Mouse (Mus musculus): ENCODE results near the gene Dnaic2. TPM values are rescaled to one million over a fixed set of nuclear protein-coding genes. Genes with fewer than 3 reads are reported as not detected.

Dnaic2 gene
- polyA plus RNA-seq, 1 experiment from 2014 or later = 0.35 TPM

DNA sequence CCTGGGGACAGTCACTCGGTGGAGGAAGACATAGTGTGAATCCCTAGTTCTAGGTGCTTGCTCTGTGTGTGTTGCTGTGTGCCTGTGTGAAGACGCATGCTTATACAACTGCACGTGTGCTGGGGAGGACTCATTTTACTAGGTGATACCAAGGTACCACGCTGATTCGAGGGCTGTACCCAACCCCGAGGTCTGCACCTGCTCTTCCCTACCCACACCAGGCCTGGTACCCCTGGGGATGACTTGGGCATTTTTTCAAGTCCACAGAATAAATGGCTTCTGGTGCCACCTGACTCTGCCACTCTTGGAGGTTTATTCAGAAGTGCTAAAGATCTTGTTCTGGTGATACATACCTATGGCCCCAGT is 24.2 kb upstream of the Dnaic2 start:
- ATAC-seq (ENCODE audit: insufficient number of reproducible peaks, insufficient read depth, low FRiP score, low read depth) = no peak
- Histone ChIP-seq H3K36me3 (ENCODE audit: control insufficient read depth, insufficient read depth, low read length) (no peaks in the 10 kb centered on the region), H3K9ac (ENCODE audit: low read length) (no peak overlapping the region), H3K27me3 (ENCODE audit: control insufficient read depth, insufficient read depth, low read length) (no peaks in the 10 kb centered on the region), H3K9me3 (ENCODE audit: control insufficient read depth, low read length) (no peaks in the 10 kb centered on the region), H3K4me1 (ENCODE audit: control insufficient read depth in 2 of 2, insufficient read depth in 2 of 2, low read length in 2 of 2) (peaks cover 8 to 9% of the 10 kb centered on the region in 2 experiments), H3K27ac (replicated peaks in 1 of 2; ENCODE audit: control insufficient read depth in 1 of 2, insufficient read depth in 1 of 2, low read depth in 2 of 2, low read length in 2 of 2) (no peak overlapping the region), H3K4me3 (ENCODE audit: control insufficient read depth in 1 of 2, insufficient read depth in 1 of 2, low read depth in 1 of 2, low read length in 2 of 2) (no peak overlapping the region), H3K4me2 (ENCODE audit: low read length) (no peak overlapping the region)
- 93% methylated on average over 6 of the region's 6 CpGs for WGBS

DNA sequence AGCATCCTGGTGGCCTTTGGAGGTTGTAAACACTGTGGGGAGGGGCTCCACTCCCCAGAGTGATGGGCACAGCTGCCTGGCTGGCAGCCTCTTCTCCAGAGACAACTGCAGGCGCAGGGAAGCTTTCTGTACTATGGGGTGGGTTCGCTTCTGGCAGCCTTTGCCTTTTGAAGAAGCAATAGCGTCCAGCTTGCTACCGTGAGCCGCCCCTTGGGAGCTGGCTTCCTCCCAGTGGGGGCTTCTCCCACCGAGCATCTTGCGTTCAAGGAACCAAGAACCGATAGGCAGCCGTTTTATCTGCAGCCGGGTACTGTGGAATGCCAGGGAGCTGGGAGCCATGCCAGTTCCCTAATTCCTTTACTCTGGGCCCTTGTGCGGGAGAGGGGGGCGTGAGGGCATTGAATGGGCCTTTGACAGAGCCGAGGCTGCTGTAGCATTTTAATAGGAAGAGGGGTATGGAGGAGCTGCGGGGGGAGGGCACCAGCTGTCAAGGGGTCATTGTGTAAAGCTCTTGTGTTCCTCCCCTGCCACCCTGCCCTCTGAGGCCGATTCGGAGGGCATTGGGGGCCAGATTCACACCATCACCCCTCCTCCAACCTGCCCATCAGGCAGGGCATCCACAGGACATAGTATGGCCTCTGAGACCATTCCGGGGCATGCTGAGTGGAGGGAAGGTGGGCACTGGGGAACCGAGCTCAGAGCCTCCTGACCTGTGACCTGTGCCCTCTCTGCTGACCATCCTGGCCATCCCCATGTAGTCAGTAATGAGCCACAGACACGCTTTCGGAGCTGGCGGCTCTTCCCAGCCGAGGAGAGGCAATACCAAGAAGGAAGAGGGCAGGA is 22.9 kb upstream of the Dnaic2 start:
- ATAC-seq (ENCODE audit: insufficient number of reproducible peaks, insufficient read depth, low FRiP score, low read depth) = no peak
- Histone ChIP-seq H3K27ac (replicated peaks in 1 of 2; ENCODE audit: control insufficient read depth in 1 of 2, insufficient read depth in 1 of 2, low read depth in 2 of 2, low read length in 2 of 2) (no peak overlapping the region), H3K4me2 (ENCODE audit: low read length) (no peak overlapping the region), H3K9me3 (ENCODE audit: control insufficient read depth, low read length) (no peaks in the 10 kb centered on the region), H3K36me3 (ENCODE audit: control insufficient read depth, insufficient read depth, low read length) (no peaks in the 10 kb centered on the region), H3K4me1 (ENCODE audit: control insufficient read depth in 2 of 2, insufficient read depth in 2 of 2, low read length in 2 of 2) (peaks cover 8 to 9% of the 10 kb centered on the region in 2 experiments), H3K9ac (ENCODE audit: low read length) (no peak overlapping the region), H3K27me3 (ENCODE audit: control insufficient read depth, insufficient read depth, low read length) (no peaks in the 10 kb centered on the region), H3K4me3 (ENCODE audit: control insufficient read depth in 1 of 2, insufficient read depth in 1 of 2, low read depth in 1 of 2, low read length in 2 of 2) (no peak overlapping the region)
- WGBS = 46% methylated on average over 22 of the region's 22 CpGs

DNA sequence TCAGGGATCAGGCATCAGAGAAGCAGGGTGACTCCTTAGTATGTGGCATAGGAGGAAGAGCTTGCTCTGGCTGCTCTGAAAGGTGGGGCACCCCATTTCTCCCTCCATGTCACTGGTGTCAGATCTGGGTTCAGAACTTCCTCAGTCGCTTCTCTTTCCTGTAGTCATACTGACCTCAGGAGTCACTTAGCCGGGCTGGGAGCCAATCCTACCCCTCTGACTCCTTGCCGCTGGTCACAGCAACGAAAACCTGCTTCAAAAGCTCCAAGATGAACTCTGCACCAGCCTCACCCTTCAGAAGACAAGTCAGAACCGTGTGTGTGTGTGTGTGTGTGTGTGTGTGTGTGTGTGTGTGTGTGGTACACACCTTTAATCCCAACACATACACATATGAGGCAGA is 20.9 kb upstream of the Dnaic2 start:
- ATAC-seq (ENCODE audit: insufficient number of reproducible peaks, insufficient read depth, low FRiP score, low read depth) = no peak
- H3K4me2 ChIP-seq (ENCODE audit: low read length) = no peak overlapping the region
- H3K4me1 ChIP-seq (ENCODE audit: control insufficient read depth in 2 of 2, insufficient read depth in 2 of 2, low read length in 2 of 2) = peaks cover 8 to 9% of the 10 kb centered on the region in 2 experiments
- H3K9ac ChIP-seq (ENCODE audit: low read length) = no peak overlapping the region
- H3K4me3 ChIP-seq (ENCODE audit: control insufficient read depth in 1 of 2, insufficient read depth in 1 of 2, low read depth in 1 of 2, low read length in 2 of 2) = no peak overlapping the region
- H3K9me3 ChIP-seq (ENCODE audit: control insufficient read depth, low read length) = no peaks in the 10 kb centered on the region
- no peak overlapping the region for H3K27ac ChIP-seq (replicated peaks in 1 of 2; ENCODE audit: control insufficient read depth in 1 of 2, insufficient read depth in 1 of 2, low read depth in 2 of 2, low read length in 2 of 2)
- H3K36me3 ChIP-seq (ENCODE audit: control insufficient read depth, insufficient read depth, low read length) = peaks cover 3% of the 10 kb centered on the region; the same call in 1 of the 2 replicates
- 75% methylated on average over 5 of the region's 5 CpGs for WGBS
- no peaks in the 10 kb centered on the region for H3K27me3 ChIP-seq (ENCODE audit: control insufficient read depth, insufficient read depth, low read length)

DNA sequence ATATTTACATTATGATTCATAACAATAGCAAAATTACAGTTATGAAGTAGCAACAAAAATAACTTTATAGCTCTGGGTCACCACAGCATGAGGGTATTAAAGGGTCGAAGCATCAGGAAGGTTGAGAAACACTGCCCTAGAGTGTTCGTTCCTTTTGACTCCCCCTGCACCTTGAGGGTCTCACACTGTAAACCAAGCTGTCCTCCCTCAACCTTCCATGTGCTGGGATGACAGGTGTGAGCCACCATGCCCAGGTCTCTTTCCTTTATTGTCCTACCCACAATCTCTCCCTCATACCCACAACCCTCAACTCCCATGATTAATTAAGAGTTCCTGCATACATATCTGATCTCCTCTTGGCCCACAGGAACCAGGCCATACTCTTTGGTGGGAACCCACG is 15.8 kb upstream of the Dnaic2 start:
- H3K36me3 ChIP-seq (ENCODE audit: control insufficient read depth, insufficient read depth, low read length) = peaks cover 3% of the 10 kb centered on the region; the same call in 1 of the 2 replicates
- no peak overlapping the region for H3K9ac ChIP-seq (ENCODE audit: low read length)
- H3K27ac ChIP-seq (replicated peaks in 1 of 2; ENCODE audit: control insufficient read depth in 1 of 2, insufficient read depth in 1 of 2, low read depth in 2 of 2, low read length in 2 of 2) = no peak overlapping the region
- no peaks in the 10 kb centered on the region for H3K27me3 ChIP-seq (ENCODE audit: control insufficient read depth, insufficient read depth, low read length)
- no peak for ATAC-seq (ENCODE audit: insufficient number of reproducible peaks, insufficient read depth, low FRiP score, low read depth)
- no peak overlapping the region for H3K4me3 ChIP-seq (ENCODE audit: control insufficient read depth in 1 of 2, insufficient read depth in 1 of 2, low read depth in 1 of 2, low read length in 2 of 2)
- no peaks in the 10 kb centered on the region for H3K4me1 ChIP-seq (ENCODE audit: control insufficient read depth in 2 of 2, insufficient read depth in 2 of 2, low read length in 2 of 2)
- no peaks in the 10 kb centered on the region for H3K9me3 ChIP-seq (ENCODE audit: control insufficient read depth, low read length)
- no peak overlapping the region for H3K4me2 ChIP-seq (ENCODE audit: low read length)
- 88% methylated on average over 3 of the region's 3 CpGs for WGBS

DNA sequence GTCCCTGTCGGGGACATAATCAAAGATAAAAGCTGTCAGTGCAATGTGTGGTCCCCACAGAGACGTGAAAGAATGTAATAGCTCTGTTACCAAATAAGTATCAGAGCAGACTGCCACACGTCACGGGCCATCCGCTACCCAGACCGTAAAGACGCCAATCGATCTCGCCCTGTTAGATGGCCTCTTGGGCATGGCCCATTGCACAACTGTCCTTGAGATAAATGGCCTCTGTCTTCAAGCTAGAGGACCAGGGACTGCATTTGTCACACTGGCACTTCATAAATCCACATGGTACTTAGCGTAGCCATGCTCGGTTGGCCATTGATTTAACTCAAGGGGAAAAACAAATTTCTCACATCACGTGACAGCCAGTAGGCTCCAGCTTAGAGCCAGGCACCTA is 15.3 kb upstream of the Dnaic2 start:
- H3K9me3 ChIP-seq (ENCODE audit: control insufficient read depth, low read length) = no peaks in the 10 kb centered on the region
- H3K27ac ChIP-seq (replicated peaks in 1 of 2; ENCODE audit: control insufficient read depth in 1 of 2, insufficient read depth in 1 of 2, low read depth in 2 of 2, low read length in 2 of 2) = no peak overlapping the region
- H3K4me3 ChIP-seq (ENCODE audit: control insufficient read depth in 1 of 2, insufficient read depth in 1 of 2, low read depth in 1 of 2, low read length in 2 of 2) = no peak overlapping the region
- peaks cover 3% of the 10 kb centered on the region; the same call in 1 of the 2 replicates for H3K36me3 ChIP-seq (ENCODE audit: control insufficient read depth, insufficient read depth, low read length)
- H3K4me1 ChIP-seq (ENCODE audit: control insufficient read depth in 2 of 2, insufficient read depth in 2 of 2, low read length in 2 of 2) = no peaks in the 10 kb centered on the region
- H3K27me3 ChIP-seq (ENCODE audit: control insufficient read depth, insufficient read depth, low read length) = no peaks in the 10 kb centered on the region
- no peak for ATAC-seq (ENCODE audit: insufficient number of reproducible peaks, insufficient read depth, low FRiP score, low read depth)
- WGBS = 80% methylated on average over 12 of the region's 12 CpGs
- H3K4me2 ChIP-seq (ENCODE audit: low read length) = no peak overlapping the region
- H3K9ac ChIP-seq (ENCODE audit: low read length) = no peak overlapping the region

DNA sequence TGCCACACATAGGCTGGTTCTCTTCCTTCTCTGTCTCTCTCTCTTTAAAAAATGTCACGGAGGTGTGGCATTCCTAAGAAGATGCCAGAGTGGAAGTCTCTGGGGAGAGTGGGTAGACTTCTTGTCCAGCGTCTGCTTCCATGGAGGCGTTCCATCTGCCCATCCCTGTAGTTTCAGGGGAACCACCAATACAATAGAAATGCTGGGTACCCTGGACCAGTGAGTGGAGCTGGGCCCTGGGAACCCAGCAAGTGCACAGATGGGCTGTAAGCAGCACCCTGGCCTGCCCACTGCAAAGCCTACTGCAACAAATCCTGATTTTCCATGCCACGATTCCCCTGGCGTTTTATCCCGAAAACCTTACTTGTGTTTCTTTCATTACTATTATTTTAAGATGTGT is 12.7 kb upstream of the Dnaic2 start:
- Histone ChIP-seq H3K36me3 (ENCODE audit: control insufficient read depth, insufficient read depth, low read length) (peaks cover 3% of the 10 kb centered on the region; the same call in 1 of the 2 replicates), H3K4me1 (ENCODE audit: control insufficient read depth in 2 of 2, insufficient read depth in 2 of 2, low read length in 2 of 2) (no peaks in the 10 kb centered on the region), H3K9me3 (ENCODE audit: control insufficient read depth, low read length) (no peaks in the 10 kb centered on the region), H3K27ac (replicated peaks in 1 of 2; ENCODE audit: control insufficient read depth in 1 of 2, insufficient read depth in 1 of 2, low read depth in 2 of 2, low read length in 2 of 2) (no peak overlapping the region), H3K4me2 (ENCODE audit: low read length) (no peak overlapping the region), H3K4me3 (ENCODE audit: control insufficient read depth in 1 of 2, insufficient read depth in 1 of 2, low read depth in 1 of 2, low read length in 2 of 2) (no peak overlapping the region), H3K27me3 (ENCODE audit: control insufficient read depth, insufficient read depth, low read length) (no peaks in the 10 kb centered on the region), H3K9ac (ENCODE audit: low read length) (no peak overlapping the region)
- no peak for ATAC-seq (ENCODE audit: insufficient number of reproducible peaks, insufficient read depth, low FRiP score, low read depth)
- 85% methylated on average over 6 of the region's 6 CpGs for WGBS

DNA sequence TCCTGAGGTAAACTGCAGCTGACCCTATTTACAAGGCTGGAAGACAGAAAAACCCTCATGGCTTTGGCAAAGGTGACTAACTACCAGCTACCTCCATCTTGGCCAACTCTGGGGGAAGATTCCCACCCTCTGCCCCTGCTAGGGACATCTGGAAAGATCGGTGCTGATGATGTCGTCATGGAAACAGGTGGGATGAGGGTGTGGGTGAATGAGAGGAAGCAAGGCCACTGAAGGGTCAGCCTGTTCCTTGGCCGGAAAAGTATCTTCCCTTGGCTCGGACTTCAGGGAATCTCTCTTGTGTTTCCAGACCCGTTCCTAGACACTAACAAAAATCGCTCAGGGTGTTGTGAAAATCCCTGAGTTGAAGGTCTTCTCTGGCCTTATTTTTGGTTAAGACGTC is 11.7 kb upstream of the Dnaic2 start:
- H3K9ac ChIP-seq (ENCODE audit: low read length) = no peak overlapping the region
- H3K4me2 ChIP-seq (ENCODE audit: low read length) = no peak overlapping the region
- 75% methylated on average over 7 of the region's 7 CpGs for WGBS
- no peaks in the 10 kb centered on the region for H3K27me3 ChIP-seq (ENCODE audit: control insufficient read depth, insufficient read depth, low read length)
- H3K36me3 ChIP-seq (ENCODE audit: control insufficient read depth, insufficient read depth, low read length) = peaks cover 3% of the 10 kb centered on the region; the same call in 1 of the 2 replicates
- no peaks in the 10 kb centered on the region for H3K4me1 ChIP-seq (ENCODE audit: control insufficient read depth in 2 of 2, insufficient read depth in 2 of 2, low read length in 2 of 2)
- ATAC-seq (ENCODE audit: insufficient number of reproducible peaks, insufficient read depth, low FRiP score, low read depth) = no peak
- H3K4me3 ChIP-seq (ENCODE audit: control insufficient read depth in 1 of 2, insufficient read depth in 1 of 2, low read depth in 1 of 2, low read length in 2 of 2) = no peak overlapping the region
- H3K9me3 ChIP-seq (ENCODE audit: control insufficient read depth, low read length) = no peaks in the 10 kb centered on the region
- H3K27ac ChIP-seq (replicated peaks in 1 of 2; ENCODE audit: control insufficient read depth in 1 of 2, insufficient read depth in 1 of 2, low read depth in 2 of 2, low read length in 2 of 2) = no peak overlapping the region

DNA sequence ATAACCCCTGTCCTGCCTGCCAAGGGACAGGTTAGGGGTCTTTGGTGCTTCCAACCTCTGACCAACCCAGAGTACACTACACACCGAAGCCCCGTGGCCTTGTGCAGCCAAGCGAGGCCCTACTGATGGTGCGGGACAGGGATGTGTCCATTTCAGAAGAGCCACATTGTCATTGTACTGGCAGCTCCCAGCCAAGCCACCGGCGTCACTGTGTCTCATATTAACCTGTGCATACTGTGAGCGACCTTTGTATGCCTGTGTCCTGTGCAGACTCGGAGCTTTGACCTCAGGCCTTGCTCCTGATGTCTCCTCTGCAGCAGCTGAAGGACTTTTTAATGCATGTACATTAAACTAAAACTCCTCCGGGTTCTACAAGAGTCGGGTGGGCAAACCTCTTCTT is 6.7 kb upstream of the Dnaic2 start:
- 88% methylated on average over 10 of the region's 10 CpGs for WGBS
- no peaks in the 10 kb centered on the region for H3K36me3 ChIP-seq (ENCODE audit: control insufficient read depth, insufficient read depth, low read length)
- H3K27me3 ChIP-seq (ENCODE audit: control insufficient read depth, insufficient read depth, low read length) = no peaks in the 10 kb centered on the region
- H3K9me3 ChIP-seq (ENCODE audit: control insufficient read depth, low read length) = no peaks in the 10 kb centered on the region
- H3K9ac ChIP-seq (ENCODE audit: low read length) = no peak overlapping the region
- no peaks in the 10 kb centered on the region for H3K4me1 ChIP-seq (ENCODE audit: control insufficient read depth in 2 of 2, insufficient read depth in 2 of 2, low read length in 2 of 2)
- no peak for ATAC-seq (ENCODE audit: insufficient number of reproducible peaks, insufficient read depth, low FRiP score, low read depth)
- H3K4me3 ChIP-seq (ENCODE audit: control insufficient read depth in 1 of 2, insufficient read depth in 1 of 2, low read depth in 1 of 2, low read length in 2 of 2) = no peak overlapping the region
- H3K27ac ChIP-seq (replicated peaks in 1 of 2; ENCODE audit: control insufficient read depth in 1 of 2, insufficient read depth in 1 of 2, low read depth in 2 of 2, low read length in 2 of 2) = no peak overlapping the region
- H3K4me2 ChIP-seq (ENCODE audit: low read length) = no peak overlapping the region
